Mouse (Mus musculus) heart, postnatal 0 days (tissue): ENCODE measurements around the gene Grhl3. TPM values are rescaled to one million over a fixed set of nuclear protein-coding genes. Genes with fewer than 3 reads are reported as not detected.

ENCODE experiments used
- ATAC-seq: fragments of 200-750 bp; cut with Nextera tagmentation; 2 replicates; pipeline ENCODE4 v1.8.0; 2017; ENCODE audit warnings: low read depth, moderate number of reproducible peaks, moderate library complexity; ENCODE audit not compliant: insufficient read depth
- DNase-seq: peaks from one replicate; pipeline ENCODE4 v3.0.0-alpha.2; 2016; ENCODE audit warnings: low spot score
- H3K27ac ChIP-seq: fragments of 300-500 bp; sonication (generic); 2 replicates; pipeline ENCODE4 v1.5.1; 2014; ENCODE audit warnings: low read depth, mild to moderate bottlenecking
- H3K27me3 ChIP-seq: fragments of 300-500 bp; sonication (generic); 2 replicates; pipeline ENCODE4 v1.6.1; 2014; ENCODE audit warnings: low read length, mixed read lengths; ENCODE audit not compliant: control insufficient read depth, insufficient read depth
- H3K36me3 ChIP-seq: fragments of 300-500 bp; sonication (generic); replicated peaks from 2 replicates; pipeline ENCODE4 v1.6.1; 2014; ENCODE audit warnings: low read length, mixed read lengths; ENCODE audit not compliant: control insufficient read depth, insufficient read depth
- H3K4me1 ChIP-seq: fragments of 300-500 bp; sonication (generic); 2 replicates; pipeline ENCODE4 v1.6.1; 2014; ENCODE audit warnings: antibody characterized with exemption; ENCODE audit not compliant: control insufficient read depth, insufficient read depth
- H3K4me2 ChIP-seq: fragments of 300-500 bp; sonication (generic); 2 replicates; pipeline ENCODE4 v1.6.1; 2014; ENCODE audit warnings: low read depth, mild to moderate bottlenecking, low read length, moderate library complexity
- H3K4me3 ChIP-seq: fragments of 300-500 bp; sonication (generic); 2 replicates; pipeline ENCODE4 v1.5.1; 2014; ENCODE audit warnings: low read depth, low read length
- H3K9ac ChIP-seq: fragments of 300-500 bp; sonication (generic); replicated peaks from 2 replicates; pipeline ENCODE4 v1.6.1; 2014; ENCODE audit warnings: low read depth, low read length, mixed read lengths
- H3K9me3 ChIP-seq: fragments of 300-500 bp; sonication (generic); replicated peaks from 2 replicates; pipeline ENCODE4 v1.6.1; 2016; ENCODE audit warnings: low read length; ENCODE audit not compliant: control insufficient read depth
- CTCF ChIP-seq: IDR thresholded peaks from 2 replicates; pipeline ENCODE4 v1.5.1; 2016; ENCODE audit warnings: antibody characterized with exemption, control low read depth, low read depth
- EP300 ChIP-seq: IDR thresholded peaks from 2 replicates; pipeline ENCODE4 v1.6.1; 2016; ENCODE audit warnings: antibody characterized with exemption, low read depth
- WGBS: fragments of 180-500 bp; shearing (Covaris S2); extraction: QIAGEN DNeasy Blood & Tissue Kit; methylation state at CpG from one replicate; pipeline ENCODE4 v1.1.7; 2014; 5-methylcytosine and 5-hydroxymethylcytosine counted together
- polyA plus RNA-seq: library from polyadenylated mRNA; unstranded; fragments of >200 nt; fragmentation: Nextera tagmentation; extraction: Ambion mirVana; gene quantifications from 2 replicates; pipeline ENCODE4 v1.2.1, GENCODE M21; 2015
- total RNA-seq: library from RNA; depleted of rRNA; stranded (reverse); fragments of >200 nt; gene quantifications from 2 replicates; pipeline ENCODE4 v1.2.3, GENCODE M21; 2014; ENCODE audit warnings: low replicate concordance

Gene Grhl3
- total and polyA plus RNA-seq, 2 experiments from 2014 or later = 1.4 to 1.9 TPM

DNA sequence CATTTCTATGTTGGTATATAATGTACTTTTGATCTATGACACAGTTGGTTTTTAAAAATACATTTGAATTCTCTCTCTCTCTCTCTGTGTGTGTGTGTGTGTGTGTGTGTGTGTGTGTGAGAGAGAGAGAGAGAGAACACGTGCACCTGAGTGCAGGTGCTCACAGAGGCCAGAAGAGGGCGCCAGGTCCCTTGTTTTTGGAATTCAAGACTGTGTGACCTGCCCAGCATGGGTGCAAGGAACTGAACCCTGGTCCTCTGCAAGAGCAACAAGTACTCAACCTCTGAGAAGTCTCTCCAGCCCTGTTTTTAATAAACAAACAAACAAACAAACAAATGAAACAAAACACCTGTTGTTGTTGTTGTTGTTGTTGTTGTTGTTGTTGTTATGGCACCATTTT lies 36.6 kb upstream of the Grhl3 start:
- no peak overlapping the region for H3K4me2 ChIP-seq
- H3K4me3 ChIP-seq = no peak overlapping the region
- H3K27ac ChIP-seq = no peak overlapping the region
- H3K27me3 ChIP-seq = no peaks in the 10 kb centered on the region
- DNase-seq = no peak
- 65% methylated on average over 2 of the region's 2 CpGs for WGBS
- no peak for TF ChIP-seq EP300
- TF ChIP-seq CTCF = no peak
- no peak for ATAC-seq
- H3K4me1 ChIP-seq = peaks cover 7% of the 10 kb centered on the region; the same call in 1 of the 2 replicates
- no peaks in the 10 kb centered on the region for H3K36me3 ChIP-seq
- no peak overlapping the region for H3K9ac ChIP-seq
- H3K9me3 ChIP-seq = peaks cover 14% of the 10 kb centered on the region

DNA sequence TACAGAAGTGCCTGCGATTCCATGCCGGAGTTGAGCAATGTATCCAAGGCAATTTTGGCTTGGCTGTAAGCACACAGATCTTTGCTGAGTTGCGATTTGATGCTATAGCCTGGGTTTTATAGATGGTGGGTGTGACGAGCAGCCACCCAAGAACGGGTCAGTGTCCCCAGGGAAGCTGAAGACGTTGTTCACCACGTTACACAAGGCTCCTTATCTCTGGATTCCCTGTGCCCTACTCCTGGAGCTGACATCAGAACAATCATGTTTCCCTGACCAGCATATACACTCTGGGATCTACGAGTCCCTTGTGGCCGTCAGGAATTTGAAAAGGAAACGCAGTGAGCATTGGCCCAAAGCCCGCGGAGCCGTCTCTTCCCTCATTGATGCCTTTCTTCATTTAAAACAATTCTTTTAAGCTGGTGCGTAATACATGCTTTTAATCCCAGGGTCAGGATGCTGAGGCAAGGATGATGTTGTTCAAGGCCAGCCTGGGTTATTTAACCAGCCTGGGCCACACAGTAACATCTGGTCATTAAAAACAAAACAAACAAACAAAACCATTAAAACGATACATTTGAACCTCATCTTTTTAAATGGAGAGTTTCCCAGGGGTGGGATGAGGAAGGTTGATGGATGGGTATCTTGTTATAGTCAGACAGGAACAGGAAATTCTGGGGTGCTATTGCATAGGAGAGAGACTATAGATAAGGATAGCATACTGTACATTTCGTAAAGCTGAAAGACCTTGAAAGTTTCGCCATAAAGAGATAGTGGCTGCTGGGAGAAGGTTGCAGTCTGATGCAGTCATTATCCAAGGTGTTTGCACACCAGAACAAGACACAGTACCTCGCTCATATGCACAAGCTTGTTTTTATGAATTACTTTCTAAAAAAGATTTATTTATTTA lies 34.8 kb upstream of the Grhl3 start:
- no peak for TF ChIP-seq CTCF
- no peak for TF ChIP-seq EP300
- H3K27me3 ChIP-seq = no peaks in the 10 kb centered on the region
- 56% methylated on average over 18 of the region's 18 CpGs for WGBS

DNA sequence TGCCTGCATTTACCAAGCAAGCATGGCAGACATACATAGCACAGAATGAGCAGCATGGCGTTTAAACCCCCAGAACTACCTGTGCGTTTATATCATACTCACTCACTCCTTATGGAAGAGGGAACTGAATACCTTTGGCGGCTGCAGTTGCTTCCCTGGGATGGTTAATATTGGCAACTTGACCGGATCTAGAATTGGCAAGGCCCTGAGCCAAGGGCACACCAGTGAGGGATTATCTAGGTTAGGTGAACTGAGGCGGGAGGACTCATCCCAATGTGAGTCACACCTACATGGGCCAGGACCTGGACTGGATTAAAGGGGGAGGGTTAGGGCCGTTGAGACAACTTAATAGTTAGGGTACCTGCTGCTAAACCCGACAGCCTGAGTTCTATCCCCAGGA lies 32.8 kb upstream of the Grhl3 start:
- H3K4me1 ChIP-seq = no peaks in the 10 kb centered on the region
- H3K4me3 ChIP-seq = no peak overlapping the region
- DNase-seq = no peak
- H3K9me3 ChIP-seq = peaks cover 9% of the 10 kb centered on the region
- H3K27ac ChIP-seq = no peak overlapping the region
- H3K9ac ChIP-seq = no peak overlapping the region
- WGBS = 83% methylated on average over 7 of the region's 7 CpGs
- no peak overlapping the region for H3K4me2 ChIP-seq
- H3K27me3 ChIP-seq = no peaks in the 10 kb centered on the region
- no peak for ATAC-seq
- no peak for TF ChIP-seq CTCF
- H3K36me3 ChIP-seq = no peaks in the 10 kb centered on the region

More for the DNA sequence above, 34.8 kb upstream of the Grhl3 start:
- Histone ChIP-seq H3K4me1 (peaks cover 7% of the 10 kb centered on the region; the same call in 1 of the 2 replicates), H3K4me2 (no peak overlapping the region), H3K36me3 (no peaks in the 10 kb centered on the region), H3K9me3 (peaks cover 14% of the 10 kb centered on the region), H3K9ac (no peak overlapping the region), H3K4me3 (no peak overlapping the region), H3K27ac (no peak overlapping the region)
- ATAC-seq (no peak), DNase-seq (no peak)

DNA sequence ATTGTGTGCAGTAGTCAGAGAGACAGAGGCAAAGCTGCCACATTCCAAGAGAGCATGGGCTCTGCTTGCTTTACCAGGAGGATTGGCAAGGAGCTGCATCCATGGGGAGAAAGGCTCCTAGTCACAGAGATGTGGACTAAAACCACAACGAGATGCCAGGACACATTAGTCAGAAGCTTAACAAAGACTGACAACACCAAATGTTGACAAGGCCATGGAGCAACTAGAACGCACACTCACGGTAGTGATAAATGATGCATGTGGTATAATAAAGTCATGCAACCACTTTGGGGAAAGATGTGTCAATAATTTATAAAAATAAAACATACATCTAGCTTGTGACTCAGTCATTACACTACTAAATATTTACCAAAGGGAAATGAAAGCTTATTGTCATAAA lies 28.1 kb upstream of the Grhl3 start:
- Histone ChIP-seq H3K9me3 (no peaks in the 10 kb centered on the region), H3K36me3 (no peaks in the 10 kb centered on the region), H3K4me3 (no peak overlapping the region), H3K9ac (no peak overlapping the region), H3K4me2 (no peak overlapping the region), H3K27ac (no peak overlapping the region), H3K27me3 (no peaks in the 10 kb centered on the region), H3K4me1 (peaks cover 4% of the 10 kb centered on the region; the same call in 1 of the 2 replicates)
- DNase-seq (no peak), ATAC-seq (no peak)
- TF ChIP-seq CTCF (no peak), EP300 (no peak)
- 87% methylated on average over 3 of the region's 3 CpGs for WGBS

- Histone ChIP-seq H3K27ac (no peak overlapping the region), H3K4me2 (no peak overlapping the region), H3K27me3 (no peaks in the 10 kb centered on the region), H3K9me3 (no peaks in the 10 kb centered on the region), H3K36me3 (no peaks in the 10 kb centered on the region), H3K4me3 (no peak overlapping the region), H3K9ac (no peak overlapping the region), H3K4me1 (peaks cover 8% of the 10 kb centered on the region; the same call in 1 of the 2 replicates)
- no peak for ATAC-seq
- 81% methylated on average over 7 of the region's 7 CpGs for WGBS
- DNase-seq = no peak
- no peak for TF ChIP-seq CTCF
- no peak for TF ChIP-seq EP300
Measured at GRCm38 (mm10) chr4:135599497-135600182, 26.2 kb upstream of the Grhl3 start.
